Mouse (Mus musculus) spleen, embryonic (tissue): ENCODE measurements around the gene Gm3854.
"Not testable (repeated sequence)": the region's sequence is repeated elsewhere in the genome, so short reads cannot be mapped to it uniquely, and the experiment has no call there.

Source experiments
- CTCF ChIA-PET: fragments of 350-600 bp; sonication (Branson Sonifier 250); formaldehyde crosslinking; loops from one replicate; lab custom pipeline; 2022; lab: Charles Lee

The Gm3854 gene

DNA sequence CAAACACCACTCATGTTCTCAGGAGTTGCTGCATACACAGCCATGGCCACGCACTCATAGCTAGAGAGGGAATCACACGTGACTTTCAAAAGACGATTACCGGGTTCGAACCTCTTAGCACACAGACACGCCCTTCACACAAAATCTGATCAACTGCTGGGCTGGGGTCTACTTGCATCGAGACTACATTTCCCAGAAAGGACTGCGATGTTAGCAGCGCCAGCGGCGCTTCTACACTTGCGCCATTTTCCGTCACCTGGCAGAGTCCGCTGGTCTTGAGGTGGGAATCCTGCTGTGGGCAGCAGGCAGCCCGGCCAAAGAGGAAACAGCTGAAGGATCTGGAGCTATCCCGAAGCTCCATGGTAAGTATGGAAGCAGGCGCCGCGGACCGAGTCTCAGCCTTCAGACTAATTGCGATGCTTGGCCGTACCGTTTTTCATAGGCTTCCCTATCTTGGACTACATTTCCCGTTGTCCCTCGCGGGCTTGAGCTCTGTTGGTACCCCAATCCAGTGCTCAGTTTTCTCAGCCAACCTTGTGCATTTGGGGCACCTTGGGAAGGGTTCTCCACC, at the start of gene Gm3854:
TSS of gene Gm3854 (plus strand) at position 259 of the 571 bp plus-strand sequence.
- CTCF ChIA-PET, result interaction anchor here (0.6 to 0.7 kb wide), 2 partner anchors 12 to 169 kb away, joined by 5 to 12 read pairs; no protein-coding TSS in a partner anchor

DNA sequence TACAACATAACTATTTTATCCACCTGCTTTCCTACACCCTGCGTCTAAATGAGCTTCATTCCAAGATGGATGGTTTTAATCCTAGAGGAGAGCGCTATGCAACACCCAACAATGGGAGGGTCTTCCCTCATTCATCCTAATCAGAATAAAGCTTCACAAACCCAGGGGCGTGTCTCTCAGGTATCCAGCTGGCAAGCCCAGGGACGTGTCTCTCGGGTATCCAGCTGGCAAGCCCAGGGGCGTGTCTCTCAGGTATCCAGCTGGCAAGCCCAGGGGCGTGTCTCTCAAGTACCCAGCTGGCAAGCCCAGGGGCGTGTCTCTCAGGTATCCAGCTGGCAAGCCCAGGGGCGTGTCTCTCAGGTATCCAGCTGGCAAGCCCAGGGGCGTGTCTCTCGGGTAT, 42.8 kb upstream of the Gm3854 start:
- CTCF ChIA-PET, result not testable (repeated sequence)

DNA sequence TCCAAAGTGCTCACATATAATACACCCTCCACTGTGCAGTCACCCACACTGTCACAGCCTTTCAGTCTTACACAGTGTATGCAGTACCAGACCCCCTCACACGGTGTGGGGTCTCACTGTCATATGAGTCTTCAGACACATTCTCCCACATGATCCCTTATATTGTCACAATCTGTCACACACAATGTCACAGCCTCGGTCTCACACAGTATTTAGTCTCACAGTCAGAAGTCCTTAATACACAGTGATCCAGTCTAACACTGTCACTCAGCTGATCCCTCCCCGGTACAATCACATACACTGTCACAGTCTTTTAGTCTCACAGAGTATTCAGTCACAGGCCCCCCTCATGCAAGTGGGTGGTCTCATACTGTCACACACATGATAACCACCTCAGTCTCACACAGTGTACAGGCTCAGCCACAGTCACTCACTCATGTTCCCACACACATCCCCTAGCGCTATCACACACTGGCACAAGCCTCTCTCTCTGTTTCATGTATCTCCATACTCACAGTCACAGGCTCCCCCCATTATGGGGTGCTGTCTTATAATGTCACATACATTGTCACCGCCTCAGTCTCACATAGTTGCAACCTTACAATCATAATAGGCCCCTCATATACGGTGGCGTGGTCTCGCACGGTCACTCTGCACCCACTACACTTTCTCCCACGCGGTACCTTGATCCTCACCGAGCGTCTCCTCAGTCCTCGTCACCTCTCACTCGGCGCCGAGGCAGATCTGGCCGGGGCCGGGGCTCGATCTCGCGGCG, 12.9 kb upstream of the Gm3854 start:
- CTCF ChIA-PET, result no interaction called here

DNA sequence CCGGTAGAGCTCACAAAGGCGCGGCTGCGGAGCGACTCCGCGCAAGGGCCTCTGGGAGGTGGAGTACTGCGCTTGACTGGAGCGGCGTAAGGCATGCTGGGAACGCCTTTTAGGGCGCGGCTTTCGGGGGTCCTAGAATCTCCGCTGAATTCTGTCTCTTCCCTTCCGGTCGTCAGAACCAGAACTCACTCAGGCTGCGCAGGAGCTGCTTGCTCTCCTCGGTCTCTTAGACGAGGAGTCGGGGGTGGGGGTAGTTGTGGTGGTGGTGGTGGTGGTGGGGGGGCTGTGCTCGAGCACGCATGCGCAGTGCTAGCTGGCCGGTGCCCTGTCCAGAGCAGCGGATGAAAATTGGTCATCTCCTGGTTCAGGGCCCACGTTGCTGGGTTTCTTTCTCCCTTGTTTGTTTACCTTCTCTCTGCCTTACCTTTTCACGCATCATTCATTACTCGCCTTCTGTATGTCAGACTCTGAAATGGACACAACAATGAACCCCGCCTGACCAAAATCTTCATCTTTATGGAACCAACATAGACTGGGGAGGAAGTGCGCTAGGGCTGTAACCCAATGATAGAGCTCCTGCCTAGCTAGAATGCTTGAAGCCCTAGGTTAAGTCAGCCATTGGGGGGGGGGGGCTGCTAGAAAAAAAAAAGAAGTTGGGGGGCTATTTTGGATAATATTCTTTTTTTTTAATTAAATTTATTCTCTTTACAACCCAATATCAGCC, 12.2 kb upstream of the Gm3854 start, which contains the start of gene Zfp583:
TSS of gene Zfp583 (minus strand) at position 53 of the 724 bp plus-strand sequence.
- CTCF ChIA-PET, result interaction anchor here (0.5 to 0.6 kb wide), 2 partner anchors 12 to 1362 kb away, joined by 7 to 12 read pairs; partner anchors contain the start of gene Gm3854

DNA sequence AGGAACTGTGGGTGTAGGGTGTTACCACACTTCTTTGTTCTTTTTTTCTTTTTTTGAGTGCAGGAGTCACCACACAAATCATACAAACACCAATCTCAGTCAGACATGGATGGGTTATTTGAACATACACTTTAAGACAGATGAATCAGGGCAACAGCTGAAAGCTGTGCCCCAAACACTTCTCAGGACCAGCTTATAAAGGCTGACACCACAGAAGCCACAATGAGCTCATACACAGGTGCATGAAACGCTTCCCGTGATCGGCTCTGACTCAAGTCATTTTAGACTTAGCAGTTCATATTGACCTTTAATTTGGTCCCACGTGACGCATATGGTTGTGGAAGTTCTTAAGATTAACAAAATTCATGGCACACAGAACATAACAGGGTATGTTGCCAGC, 3.7 kb upstream of the Gm3854 start:
- CTCF ChIA-PET, result no interaction called here

DNA sequence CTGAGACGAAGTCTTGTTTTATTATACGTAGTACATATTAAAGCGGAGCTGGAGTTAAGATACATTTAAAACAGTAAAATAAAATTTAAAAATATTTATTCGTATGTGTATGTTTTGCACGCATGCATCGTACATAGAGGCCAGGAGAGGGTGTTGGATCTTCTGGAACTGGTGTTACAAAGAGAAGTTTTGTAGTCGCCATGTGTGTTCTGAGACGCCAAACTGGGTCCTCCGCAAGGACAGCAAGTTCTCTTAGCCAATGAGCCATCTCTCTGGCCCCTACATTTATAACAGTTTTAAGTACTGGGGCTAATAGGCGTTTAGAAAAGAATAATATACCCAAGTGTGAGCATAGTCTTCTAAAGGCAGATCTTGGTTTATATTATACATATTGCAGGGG, 565 bp downstream of the Gm3854 start:
- CTCF ChIA-PET, result interaction anchor here (0.6 kb wide), 1 partner anchor 1880 kb away, joined by 3 read pairs; no protein-coding TSS in a partner anchor

DNA sequence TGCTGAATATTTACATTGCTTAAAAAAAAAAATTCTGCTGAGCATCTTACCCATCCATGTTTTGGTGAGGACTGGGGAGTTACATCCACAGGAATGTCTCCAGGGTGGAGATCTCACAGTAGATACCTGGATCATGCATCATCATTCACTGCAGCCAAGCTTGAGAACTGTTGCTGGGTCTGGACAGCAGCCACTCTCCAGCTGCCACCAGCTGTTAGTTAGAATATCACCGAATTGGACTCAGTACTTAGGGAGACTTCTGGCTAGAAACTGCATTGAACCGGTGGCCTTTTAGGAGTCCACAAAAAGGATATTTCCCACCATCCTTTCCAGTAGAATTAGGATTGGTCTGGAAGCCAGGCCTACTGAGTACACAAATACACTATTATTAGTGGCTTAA, 14.6 kb downstream of the Gm3854 start:
- CTCF ChIA-PET, result no interaction called here

DNA sequence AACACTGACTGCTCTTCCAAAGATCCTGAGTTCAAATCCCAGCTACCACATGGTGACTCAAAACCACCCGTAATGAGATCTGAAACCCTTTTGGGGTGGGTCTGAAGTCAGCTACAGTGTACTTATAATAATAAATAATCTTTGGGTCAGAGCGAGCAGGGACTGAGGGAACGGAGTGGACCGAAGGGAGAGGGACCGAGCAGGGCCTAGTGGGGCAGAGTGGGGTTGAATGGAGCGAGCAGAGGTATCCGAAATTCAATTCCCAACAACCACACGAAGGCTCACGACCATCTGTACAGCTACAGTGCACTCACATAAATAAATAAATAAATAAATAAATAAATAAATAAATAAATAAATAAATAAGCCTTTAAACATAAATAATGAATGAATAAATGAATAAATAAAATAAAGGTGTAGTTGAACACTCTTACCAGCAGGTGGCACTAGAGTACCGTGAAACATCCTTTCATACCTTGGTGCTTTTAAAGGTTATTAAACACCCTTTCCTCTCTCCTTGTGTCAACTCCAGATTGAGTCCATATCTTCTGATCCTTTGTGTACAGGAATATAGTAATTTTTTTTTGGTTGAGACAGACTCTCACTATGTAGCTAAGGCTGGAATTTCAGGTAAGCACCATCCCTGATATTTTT, 15.5 kb downstream of the Gm3854 start:
- CTCF ChIA-PET, result interaction anchor here (0.6 kb wide), 2 partner anchors 46 to 182 kb away, joined by 3 to 4 read pairs; no protein-coding TSS in a partner anchor

DNA sequence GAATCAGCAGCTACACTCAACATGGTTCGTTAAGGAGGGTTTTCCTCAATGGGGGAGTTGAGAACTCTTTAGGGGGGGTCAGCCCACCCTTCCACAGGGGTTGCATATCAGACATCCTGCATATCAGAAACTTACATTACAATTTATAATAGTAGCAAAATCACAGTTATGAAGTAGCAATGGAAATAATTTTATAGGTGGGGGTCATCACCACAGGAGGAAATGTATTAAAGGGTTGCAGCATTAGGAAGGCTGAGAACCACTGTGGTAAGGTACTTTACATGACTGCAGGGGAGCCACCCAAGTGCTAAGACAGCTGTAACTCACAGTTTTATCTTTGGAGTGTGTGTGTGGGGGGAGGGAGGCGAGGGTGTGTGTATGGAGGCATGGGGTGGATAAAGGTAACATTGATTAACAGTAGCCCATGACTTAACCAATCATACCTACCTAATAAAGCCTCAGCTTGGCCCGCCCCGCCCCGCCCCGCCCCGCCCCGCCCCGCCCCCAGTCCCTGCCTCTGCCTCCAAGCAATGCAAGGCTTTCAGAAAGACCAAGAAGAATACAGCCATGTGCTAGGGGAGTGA, 17.0 kb downstream of the Gm3854 start:
- CTCF ChIA-PET, result no interaction called here

DNA sequence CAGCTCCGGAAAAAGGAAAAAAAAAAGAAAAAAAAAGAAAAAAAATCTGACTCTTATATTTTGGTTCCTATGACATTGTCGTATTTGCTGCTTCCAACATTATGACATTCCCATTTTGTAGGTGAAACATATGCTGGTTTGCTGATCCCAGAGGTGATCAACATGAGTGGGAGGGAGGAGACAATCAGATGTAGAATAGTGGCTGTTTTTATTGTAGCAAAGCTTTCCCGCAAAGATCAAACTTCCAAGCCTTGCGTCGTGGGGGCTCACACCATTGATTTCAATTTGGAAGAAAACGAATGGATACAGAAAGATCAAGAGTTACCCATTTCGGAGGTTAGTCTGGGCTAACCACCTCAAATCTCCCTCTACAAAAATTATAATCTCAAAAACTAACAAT, 18.2 kb downstream of the Gm3854 start:
- CTCF ChIA-PET, result interaction anchor here (0.7 kb wide), 1 partner anchor 579 kb away, joined by 3 read pairs; no protein-coding TSS in a partner anchor

DNA sequence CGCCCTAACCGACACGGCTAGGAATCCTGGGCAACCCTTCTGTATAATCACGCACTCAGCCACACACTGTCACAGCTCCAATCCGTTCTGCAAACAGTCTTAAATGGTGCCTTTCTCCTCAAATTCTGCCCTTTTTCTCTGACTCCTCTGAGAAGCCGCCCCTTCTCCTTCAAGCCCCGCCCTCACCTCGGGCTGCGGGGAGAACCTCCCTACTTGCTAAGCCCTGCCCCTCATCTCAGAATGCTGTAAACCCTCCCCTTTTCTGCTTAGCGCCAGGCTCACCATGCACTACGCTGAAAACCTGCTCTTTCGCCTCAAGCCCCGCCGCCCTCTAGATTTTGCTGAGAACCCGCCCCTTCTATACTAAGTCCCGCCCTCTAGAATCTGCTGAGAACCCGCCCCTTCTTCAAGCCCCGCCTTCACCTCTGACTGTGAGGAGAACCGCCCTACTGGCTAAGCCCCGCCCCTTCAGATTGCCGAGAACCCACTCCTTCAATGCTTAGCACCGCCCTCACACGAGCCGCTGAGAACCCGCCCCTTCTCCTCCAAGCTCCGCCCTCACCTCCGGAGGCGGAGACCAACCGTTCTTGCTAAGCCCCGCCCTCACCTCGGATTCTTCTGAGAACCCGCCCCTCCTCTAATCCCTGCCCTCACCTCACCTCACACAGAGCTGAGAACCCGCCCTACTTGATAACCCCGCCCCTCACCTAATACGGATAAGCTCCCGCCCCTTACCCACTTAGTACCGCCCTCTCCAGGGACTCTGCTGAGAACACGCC, 18.9 kb downstream of the Gm3854 start:
- CTCF ChIA-PET, result interaction anchor here (0.7 kb wide), 1 partner anchor 578 kb away, joined by 3 read pairs; no protein-coding TSS in a partner anchor

DNA sequence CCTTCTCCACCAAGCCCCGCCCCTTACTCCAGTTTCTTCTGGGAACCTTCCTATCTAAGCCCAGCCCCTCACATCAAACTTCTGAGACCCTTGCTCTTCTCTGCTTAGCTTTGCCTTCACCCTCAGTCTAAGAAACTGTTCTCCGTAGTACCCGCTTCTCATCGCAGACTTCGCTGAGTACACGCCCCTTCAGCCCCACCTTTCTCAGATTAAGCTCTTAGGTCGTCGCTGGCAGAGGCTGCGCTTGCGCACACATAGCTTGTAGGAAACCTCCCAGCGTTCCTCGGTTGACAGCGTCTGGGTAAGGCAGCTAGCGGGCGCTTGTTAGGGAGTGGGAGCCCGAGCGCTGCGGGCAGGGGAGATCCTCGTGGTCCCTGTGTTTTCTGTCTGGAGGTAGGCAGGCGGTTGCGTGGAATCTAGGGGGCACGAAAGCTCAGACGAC, 19.5 kb downstream of the Gm3854 start, which contains the start of gene Zfp78:
TSS of gene Zfp78 (plus strand) at position 234 of the 442 bp plus-strand sequence.
- CTCF ChIA-PET, result no interaction called here

DNA sequence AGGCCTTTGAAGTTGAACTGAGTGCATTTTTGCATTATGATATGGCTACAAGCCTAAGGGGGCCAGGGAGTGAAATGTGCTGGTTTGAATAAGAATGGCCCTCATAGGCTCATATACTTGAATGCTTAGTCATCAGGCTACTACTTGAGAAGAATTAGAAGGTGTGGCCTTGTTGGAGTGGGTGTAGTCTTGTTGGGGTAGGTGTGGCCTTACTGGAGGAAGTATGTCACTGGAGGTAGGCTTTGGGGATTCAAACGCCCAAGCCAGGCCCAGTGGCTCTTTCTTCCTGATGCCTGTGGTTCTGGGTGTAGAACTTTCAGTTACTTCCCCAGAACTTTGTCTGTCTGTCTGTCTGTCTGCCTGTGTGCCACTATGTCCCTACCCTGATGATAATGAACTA, 21.2 kb downstream of the Gm3854 start:
- CTCF ChIA-PET, result no interaction called here

DNA sequence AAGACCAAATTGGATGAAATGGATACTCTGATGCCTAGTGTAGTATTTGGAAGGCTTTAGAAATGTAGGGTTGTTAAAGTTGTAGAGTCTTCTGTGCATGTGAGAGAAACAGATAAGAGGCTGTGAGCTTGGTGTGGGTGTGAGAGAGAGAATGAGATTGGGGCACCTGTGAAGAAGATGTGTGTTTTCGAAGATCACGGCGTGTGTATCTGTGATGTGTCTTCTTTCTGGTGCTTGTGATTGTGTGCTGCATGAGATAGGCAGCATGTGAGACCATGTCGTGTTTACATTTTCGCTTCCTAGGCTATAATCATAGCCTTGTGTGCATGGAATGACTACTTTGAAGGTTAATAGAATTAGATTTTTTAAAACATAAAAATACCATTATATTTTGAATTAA, 23.6 kb downstream of the Gm3854 start:
- CTCF ChIA-PET, result no interaction called here

DNA sequence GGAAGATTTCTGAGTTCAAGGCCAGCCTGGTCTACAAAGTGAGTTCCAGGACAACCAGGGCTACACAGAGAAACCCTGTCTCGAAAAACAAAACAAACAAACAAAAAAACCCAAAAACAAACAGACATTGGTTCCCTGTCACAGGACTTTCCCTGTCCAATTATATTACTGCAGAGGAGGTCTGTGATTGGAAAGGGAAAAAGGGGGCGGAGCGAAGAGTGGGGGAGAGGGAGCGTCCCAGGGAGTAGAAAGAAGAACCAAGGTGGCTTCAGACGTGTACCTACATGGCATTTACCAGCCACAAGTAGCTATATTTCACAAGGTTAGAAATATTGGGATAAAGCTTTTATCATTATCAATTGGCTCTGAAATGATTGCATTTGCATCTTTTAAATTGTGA, 24.6 kb downstream of the Gm3854 start:
- CTCF ChIA-PET, result not testable (repeated sequence)

DNA sequence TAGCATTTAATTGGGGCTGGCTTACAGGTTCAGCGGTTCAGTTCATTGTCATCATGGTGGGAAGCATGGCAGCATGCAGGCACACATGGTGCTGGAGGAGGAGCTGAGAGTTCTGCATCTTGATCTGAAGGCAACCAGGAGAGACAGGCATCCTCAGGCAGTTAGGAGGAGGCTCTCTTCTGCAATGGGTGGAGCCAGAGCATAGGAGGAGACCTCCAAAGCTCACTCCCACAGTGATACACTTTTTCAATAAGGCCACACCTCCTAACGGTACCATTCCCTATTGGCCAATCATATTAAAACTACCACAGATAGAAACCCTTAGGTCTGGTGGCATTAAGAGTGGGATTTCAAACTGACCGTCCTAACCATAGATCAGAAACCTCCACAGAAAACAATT, 25.9 kb downstream of the Gm3854 start:
- CTCF ChIA-PET, result interaction anchor here (0.6 kb wide), 1 partner anchor 195 kb away, joined by 4 read pairs; no protein-coding TSS in a partner anchor

DNA sequence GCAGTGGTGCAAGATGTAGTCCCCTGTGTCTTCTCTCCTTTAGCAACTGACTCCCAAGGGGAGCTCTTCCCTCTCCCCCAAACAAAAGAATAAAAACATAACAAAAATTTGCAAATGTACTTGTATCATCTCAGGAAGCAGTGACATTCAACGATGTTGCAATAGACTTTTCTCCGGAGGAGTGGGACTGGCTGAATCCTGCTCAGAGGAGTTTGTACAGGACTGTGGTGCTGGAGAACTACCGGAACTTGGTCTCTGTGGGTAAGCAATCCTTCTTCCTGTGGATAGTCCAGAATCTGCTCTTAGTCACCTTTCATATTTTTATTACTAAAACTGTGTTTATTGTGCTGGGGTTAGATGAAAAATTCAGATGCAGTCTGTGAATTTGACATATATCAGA, 29.4 kb downstream of the Gm3854 start:
- CTCF ChIA-PET, result no interaction called here

DNA sequence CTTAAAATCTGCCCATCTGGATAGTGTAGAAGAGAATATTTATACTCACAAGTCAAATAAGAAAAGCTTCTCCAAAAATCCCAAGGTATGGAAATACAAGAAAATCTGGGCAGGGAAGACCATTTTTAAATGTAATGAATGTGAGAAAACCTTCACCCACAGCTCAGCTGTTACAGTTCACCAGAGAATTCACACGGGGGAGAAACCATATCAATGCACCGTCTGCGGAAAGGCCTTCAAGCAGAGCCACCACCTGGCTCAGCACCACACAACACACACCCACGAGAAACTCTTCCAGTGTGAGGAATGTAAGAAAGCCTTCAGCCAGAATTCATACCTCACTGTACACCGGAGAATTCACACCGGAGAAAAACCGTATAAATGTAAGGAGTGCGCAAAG, 34.9 kb downstream of the Gm3854 start:
- CTCF ChIA-PET, result no interaction called here

DNA sequence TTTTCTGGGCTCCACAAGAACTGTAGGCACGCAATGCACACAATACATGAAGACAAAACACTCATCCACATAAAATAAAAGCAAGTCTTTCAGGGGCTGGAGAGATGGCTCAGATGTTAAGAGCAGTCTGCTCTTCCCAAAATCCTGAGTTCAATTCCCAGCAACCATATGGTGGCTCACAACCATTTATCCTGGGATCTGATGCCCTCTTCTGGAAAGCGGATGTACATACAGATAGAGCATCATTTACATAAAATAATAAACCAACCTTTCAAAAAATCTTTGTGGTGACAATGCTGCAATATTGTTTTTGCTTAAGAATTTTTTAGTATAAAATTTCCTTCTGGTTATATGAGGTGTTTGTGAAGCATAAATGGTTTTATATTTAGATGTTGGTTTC, 37.9 kb downstream of the Gm3854 start:
- CTCF ChIA-PET, result no interaction called here

DNA sequence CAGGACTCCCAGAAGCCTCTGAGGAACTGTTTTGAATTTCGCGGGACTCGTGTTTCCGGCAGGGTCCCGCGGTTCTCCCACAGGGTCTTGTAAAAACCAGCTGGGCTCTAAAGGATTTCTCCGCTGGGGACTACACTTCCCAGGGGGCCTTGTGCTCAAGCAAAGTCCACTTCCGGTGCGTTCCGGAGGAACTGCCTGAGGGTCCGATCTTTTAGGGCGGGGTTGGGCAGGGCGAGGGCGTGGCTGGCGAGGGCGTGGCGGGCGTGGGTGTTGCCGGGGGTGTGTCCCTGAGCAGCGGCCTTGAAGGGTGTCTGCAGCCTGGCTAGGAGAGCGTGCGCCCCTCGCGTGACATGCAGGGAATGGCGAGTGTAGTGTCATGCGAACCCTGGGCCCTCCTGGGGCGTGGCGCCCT, 39.5 kb downstream of the Gm3854 start, which contains the start of gene Zfp28:
TSS of gene Zfp28 (plus strand) at position 252 of the 412 bp plus-strand sequence.
- CTCF ChIA-PET, result no interaction called here
